Mouse (Mus musculus): ENCODE results near the gene Mcidas. TPM values are rescaled to one million over a fixed set of nuclear protein-coding genes. Genes with fewer than 3 reads are reported as not detected.

The Mcidas gene
- not detected in 2 replicates for polyA plus RNA-seq (2014; fragmentation: Nextera tagmentation; extraction: Ambion mirVana)

DNA sequence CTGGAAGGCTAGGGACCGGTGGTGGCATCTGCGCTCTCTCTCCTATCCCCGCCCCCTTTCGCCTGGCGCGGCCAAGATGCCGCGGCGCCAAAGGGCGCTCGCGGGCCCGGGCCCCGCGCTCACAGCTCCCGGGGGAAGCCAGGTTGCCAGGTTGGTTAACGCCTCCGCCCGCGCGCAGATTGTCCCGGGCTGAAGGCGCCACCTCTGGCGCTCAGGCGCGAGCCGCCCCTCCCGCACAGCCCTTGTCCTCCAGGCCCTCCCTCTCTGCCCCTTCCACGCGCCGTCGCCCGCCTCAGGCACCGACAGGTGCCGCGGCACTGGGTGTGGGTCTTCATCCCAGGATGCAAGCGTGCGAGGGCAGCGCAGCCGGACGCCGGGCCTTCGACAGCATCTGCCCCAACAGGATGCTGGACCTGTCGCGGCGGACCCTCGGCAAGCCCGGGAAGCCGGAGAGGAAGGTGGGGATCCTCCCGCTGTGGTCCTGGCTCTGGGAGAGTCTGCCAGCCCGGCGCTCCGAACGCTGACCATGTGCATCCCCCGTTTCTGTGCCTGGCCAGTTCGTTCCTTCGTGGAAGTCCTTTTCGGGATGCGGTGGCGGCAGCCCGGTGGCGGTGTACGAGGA, at the start of gene Mcidas:
Gene Mcidas, plus strand, starts transcription at position 315 of the 622 bp plus-strand sequence.
- no peaks in the 10 kb centered on the region for H3K9me3 ChIP-seq (ENCODE audit: control insufficient read depth, low read length)
- no peak within 1 kb of the TSS for H3K27ac ChIP-seq (ENCODE audit: low read depth, low read length)
- peak within 1 kb of the TSS; percentile 40 for H3K4me3 ChIP-seq (ENCODE audit: low read length)
- WGBS: under 1% methylated on average over 59 of the region's 63 CpGs
- H3K36me3 ChIP-seq (ENCODE audit: control insufficient read depth, insufficient read depth, low read length): no peaks in the 10 kb centered on the region
- peak within 1 kb of the TSS; percentile 23 for H3K9ac ChIP-seq (ENCODE audit: low read depth, low read length)
- ATAC-seq (ENCODE audit: low FRiP score, low TSS enrichment): peak; percentile 33; the same call in 1 of the 2 replicates
- H3K4me2 ChIP-seq (replicated peaks; ENCODE audit: low read depth, low read length): peak within 1 kb of the TSS; percentile 78
- peaks cover 90% of the 10 kb centered on the region for H3K27me3 ChIP-seq (ENCODE audit: control insufficient read depth, insufficient read depth, low read length)
- H3K4me1 ChIP-seq (ENCODE audit: control insufficient read depth, insufficient read depth, low read length): peaks cover 19% of the 10 kb centered on the region

DNA sequence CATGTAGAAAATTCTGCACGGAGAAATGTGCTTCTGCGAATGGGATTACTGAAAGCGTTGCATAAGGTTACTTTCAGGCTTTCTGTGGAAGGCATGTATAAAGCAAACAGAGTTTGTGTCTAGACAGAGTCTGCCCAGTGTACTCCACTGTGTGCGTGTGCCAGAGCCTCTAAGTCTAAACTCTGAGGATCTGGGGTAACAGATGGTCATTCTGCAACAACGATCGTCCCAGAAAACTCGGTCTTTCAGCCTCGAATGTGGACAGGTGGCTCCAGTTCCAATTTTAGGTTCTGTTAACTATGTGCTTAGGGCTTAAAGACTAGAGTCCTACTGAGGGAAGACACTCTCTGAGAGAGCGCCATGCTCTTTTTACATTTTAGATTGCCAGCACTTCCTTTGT, 48.3 kb upstream of the Mcidas start:
- peaks cover 55% of the 10 kb centered on the region for H3K36me3 ChIP-seq (ENCODE audit: control insufficient read depth, insufficient read depth, low read length)
- no peak overlapping the region for H3K9ac ChIP-seq (ENCODE audit: low read depth, low read length)
- no peak overlapping the region for H3K4me3 ChIP-seq (ENCODE audit: low read length)
- no peak overlapping the region for H3K27ac ChIP-seq (ENCODE audit: low read depth, low read length)
- no peaks in the 10 kb centered on the region for H3K9me3 ChIP-seq (ENCODE audit: control insufficient read depth, low read length)
- WGBS: 94% methylated on average over 9 of the region's 9 CpGs
- ATAC-seq (ENCODE audit: low FRiP score, low TSS enrichment): no peak
- H3K4me1 ChIP-seq (ENCODE audit: control insufficient read depth, insufficient read depth, low read length): no peaks in the 10 kb centered on the region
- H3K4me2 ChIP-seq (replicated peaks; ENCODE audit: low read depth, low read length): no peak overlapping the region
- H3K27me3 ChIP-seq (ENCODE audit: control insufficient read depth, insufficient read depth, low read length): no peaks in the 10 kb centered on the region

DNA sequence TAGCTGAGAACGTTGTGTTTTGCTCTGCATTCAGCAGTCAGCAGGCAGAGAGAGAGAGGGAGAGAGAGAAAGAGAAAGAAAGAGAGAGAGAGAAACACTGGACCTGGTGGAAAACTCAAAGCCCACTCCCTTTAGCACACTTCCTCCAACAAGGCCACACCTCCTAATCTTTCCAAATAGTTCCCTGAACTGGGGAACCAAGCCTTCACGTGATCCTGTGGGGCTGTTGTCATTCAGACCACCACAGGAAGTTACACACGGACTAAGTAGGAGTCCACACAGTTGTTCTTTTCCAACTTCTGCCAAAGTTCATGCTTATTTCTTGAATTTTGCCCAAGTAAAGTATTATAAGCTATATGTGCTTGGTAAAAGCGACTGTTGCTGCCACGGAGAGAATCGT, 47.7 kb upstream of the Mcidas start:
- H3K4me3 ChIP-seq (ENCODE audit: low read length): no peak overlapping the region
- no peak overlapping the region for H3K9ac ChIP-seq (ENCODE audit: low read depth, low read length)
- ATAC-seq (ENCODE audit: low FRiP score, low TSS enrichment): no peak
- no peak overlapping the region for H3K4me2 ChIP-seq (replicated peaks; ENCODE audit: low read depth, low read length)
- peaks cover 55% of the 10 kb centered on the region for H3K36me3 ChIP-seq (ENCODE audit: control insufficient read depth, insufficient read depth, low read length)
- no peaks in the 10 kb centered on the region for H3K4me1 ChIP-seq (ENCODE audit: control insufficient read depth, insufficient read depth, low read length)
- no peak overlapping the region for H3K27ac ChIP-seq (ENCODE audit: low read depth, low read length)
- no peaks in the 10 kb centered on the region for H3K9me3 ChIP-seq (ENCODE audit: control insufficient read depth, low read length)
- no peaks in the 10 kb centered on the region for H3K27me3 ChIP-seq (ENCODE audit: control insufficient read depth, insufficient read depth, low read length)
- 91% methylated on average over 6 of the region's 6 CpGs for WGBS

DNA sequence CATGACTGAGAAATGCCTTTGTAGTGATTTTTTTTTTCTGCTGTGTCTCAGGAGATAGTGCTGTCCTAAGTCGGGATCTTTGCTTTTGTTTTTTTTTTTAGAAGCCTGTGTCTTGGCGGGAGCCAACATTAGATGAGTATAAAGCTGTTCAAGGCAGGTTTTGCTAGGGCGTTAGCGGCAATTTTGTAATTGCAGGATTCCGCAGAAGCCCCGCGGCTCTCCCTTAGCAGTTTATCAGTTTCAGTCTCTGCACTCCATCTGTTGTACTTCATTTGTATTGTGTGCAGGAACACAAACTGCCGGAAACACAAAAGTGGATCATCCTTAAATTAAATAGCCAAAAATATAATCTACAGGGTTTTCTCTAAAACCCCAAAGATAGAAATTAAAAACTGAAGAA, 39.6 kb upstream of the Mcidas start:
- Histone ChIP-seq H3K27me3 (ENCODE audit: control insufficient read depth, insufficient read depth, low read length) (no peaks in the 10 kb centered on the region), H3K4me1 (ENCODE audit: control insufficient read depth, insufficient read depth, low read length) (no peaks in the 10 kb centered on the region), H3K36me3 (ENCODE audit: control insufficient read depth, insufficient read depth, low read length) (peaks cover 64% of the 10 kb centered on the region), H3K27ac (ENCODE audit: low read depth, low read length) (no peak overlapping the region), H3K9me3 (ENCODE audit: control insufficient read depth, low read length) (no peaks in the 10 kb centered on the region), H3K4me3 (ENCODE audit: low read length) (no peak overlapping the region), H3K4me2 (replicated peaks; ENCODE audit: low read depth, low read length) (no peak overlapping the region), H3K9ac (ENCODE audit: low read depth, low read length) (no peak overlapping the region)
- 90% methylated on average over 8 of the region's 8 CpGs for whole genome bisulfite sequencing
- ATAC-seq (ENCODE audit: low FRiP score, low TSS enrichment): no peak

DNA sequence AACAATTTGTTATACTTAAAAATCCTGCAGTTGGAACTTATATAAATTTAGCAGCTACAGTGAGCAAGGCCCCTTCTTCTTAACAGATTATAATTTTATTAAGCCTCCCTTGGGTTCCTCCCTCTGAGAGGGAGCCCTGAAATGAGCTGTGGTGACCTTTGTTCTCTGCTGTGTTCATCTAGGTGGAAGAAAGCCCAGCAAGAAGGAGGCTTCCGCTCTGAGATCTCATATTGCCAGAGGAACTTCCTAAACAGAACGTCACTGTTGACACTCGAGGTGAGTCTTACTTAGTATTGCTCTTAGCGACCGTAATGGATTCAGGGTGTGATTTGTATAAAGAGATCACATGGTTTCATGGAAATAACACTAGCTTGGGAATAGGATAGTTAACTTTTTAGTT, 30.6 kb upstream of the Mcidas start:
- peaks cover 56% of the 10 kb centered on the region for H3K36me3 ChIP-seq (ENCODE audit: control insufficient read depth, insufficient read depth, low read length)

DNA sequence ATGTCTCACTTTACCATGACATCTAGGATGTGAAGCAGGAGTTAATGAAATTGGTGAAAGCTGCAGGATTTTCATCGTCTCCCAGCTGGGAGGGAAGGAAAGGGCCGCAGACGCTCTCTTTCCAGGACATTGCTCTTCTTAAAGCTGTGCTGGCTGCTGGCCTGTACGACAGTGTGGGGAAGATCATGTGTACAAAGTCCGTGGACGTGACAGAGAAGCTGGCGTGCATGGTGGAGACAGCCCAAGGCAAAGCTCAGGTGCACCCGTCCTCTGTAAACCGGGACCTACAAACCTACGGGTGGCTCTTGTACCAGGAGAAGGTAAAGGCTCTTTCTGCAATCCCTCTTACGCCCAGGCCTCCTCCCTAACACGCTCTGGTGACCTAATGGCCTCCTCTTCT, 29.2 kb upstream of the Mcidas start:
- Histone ChIP-seq H3K27me3 (ENCODE audit: control insufficient read depth, insufficient read depth, low read length) (no peaks in the 10 kb centered on the region), H3K36me3 (ENCODE audit: control insufficient read depth, insufficient read depth, low read length) (peaks cover 49% of the 10 kb centered on the region)
- WGBS: 80% methylated on average over 12 of the region's 12 CpGs

More for the DNA sequence above, 30.6 kb upstream of the Mcidas start:
- H3K9me3 ChIP-seq (ENCODE audit: control insufficient read depth, low read length): no peaks in the 10 kb centered on the region
- H3K4me1 ChIP-seq (ENCODE audit: control insufficient read depth, insufficient read depth, low read length): no peaks in the 10 kb centered on the region
- H3K27ac ChIP-seq (ENCODE audit: low read depth, low read length): no peak overlapping the region
- no peaks in the 10 kb centered on the region for H3K27me3 ChIP-seq (ENCODE audit: control insufficient read depth, insufficient read depth, low read length)
- 47% methylated on average over 5 of the region's 5 CpGs for WGBS
- ATAC-seq (ENCODE audit: low FRiP score, low TSS enrichment): no peak
- H3K4me2 ChIP-seq (replicated peaks; ENCODE audit: low read depth, low read length): no peak overlapping the region
- no peak overlapping the region for H3K4me3 ChIP-seq (ENCODE audit: low read length)
- H3K9ac ChIP-seq (ENCODE audit: low read depth, low read length): no peak overlapping the region

DNA sequence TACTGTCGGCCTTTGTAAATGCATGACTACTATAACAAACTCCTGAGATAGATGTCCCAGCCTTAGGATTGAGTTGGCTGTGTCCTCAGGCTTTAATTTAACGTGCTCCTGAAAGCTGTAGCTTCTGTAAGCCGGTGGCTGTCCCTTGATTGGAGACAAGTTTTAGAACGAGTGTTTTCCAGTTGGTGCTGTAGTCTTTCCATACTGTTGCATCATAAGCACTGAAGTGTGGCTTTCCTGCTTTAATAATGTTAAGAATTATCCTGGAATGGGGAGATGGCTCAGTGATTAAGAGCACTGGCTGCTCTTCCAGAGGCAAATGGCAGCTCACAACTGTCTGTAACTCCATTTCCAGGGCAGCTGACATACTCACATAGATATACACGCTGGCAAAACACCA, 26.4 kb upstream of the Mcidas start:
- Histone ChIP-seq H3K4me3 (ENCODE audit: low read length) (no peak overlapping the region), H3K9ac (ENCODE audit: low read depth, low read length) (no peak overlapping the region), H3K27me3 (ENCODE audit: control insufficient read depth, insufficient read depth, low read length) (no peaks in the 10 kb centered on the region), H3K27ac (ENCODE audit: low read depth, low read length) (no peak overlapping the region), H3K4me2 (replicated peaks; ENCODE audit: low read depth, low read length) (no peak overlapping the region), H3K9me3 (ENCODE audit: control insufficient read depth, low read length) (no peaks in the 10 kb centered on the region), H3K36me3 (ENCODE audit: control insufficient read depth, insufficient read depth, low read length) (peaks cover 40% of the 10 kb centered on the region), H3K4me1 (ENCODE audit: control insufficient read depth, insufficient read depth, low read length) (no peaks in the 10 kb centered on the region)
- 88% methylated on average over 5 of the region's 5 CpGs for WGBS
- no peak for ATAC-seq (ENCODE audit: low FRiP score, low TSS enrichment)

More for the DNA sequence above, 29.2 kb upstream of the Mcidas start:
- no peak overlapping the region for H3K4me3 ChIP-seq (ENCODE audit: low read length)
- ATAC-seq (ENCODE audit: low FRiP score, low TSS enrichment): no peak
- H3K9ac ChIP-seq (ENCODE audit: low read depth, low read length): no peak overlapping the region
- H3K4me2 ChIP-seq (replicated peaks; ENCODE audit: low read depth, low read length): no peak overlapping the region
- H3K4me1 ChIP-seq (ENCODE audit: control insufficient read depth, insufficient read depth, low read length): no peaks in the 10 kb centered on the region
- no peaks in the 10 kb centered on the region for H3K9me3 ChIP-seq (ENCODE audit: control insufficient read depth, low read length)
- H3K27ac ChIP-seq (ENCODE audit: low read depth, low read length): no peak overlapping the region

DNA sequence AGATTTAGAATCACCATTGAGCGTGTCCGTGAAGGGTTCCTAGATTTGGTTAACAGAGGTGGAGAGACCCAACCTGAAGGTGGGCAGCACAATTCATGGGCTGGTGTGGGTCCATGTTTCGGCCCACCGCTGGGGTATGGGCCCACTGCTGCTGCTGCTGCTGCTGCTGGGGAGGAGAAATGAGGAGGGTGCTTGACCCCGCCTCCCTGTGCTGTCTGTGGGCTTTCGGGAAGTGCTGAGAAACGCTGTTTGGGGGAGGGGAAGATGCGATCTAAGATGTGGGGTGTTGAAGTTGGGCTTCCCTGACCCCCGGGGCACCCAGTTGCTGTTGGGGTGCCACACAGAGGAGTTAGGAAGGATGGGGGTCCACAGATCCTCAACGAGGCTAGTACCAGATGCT, 16.9 kb upstream of the Mcidas start:
- ATAC-seq (ENCODE audit: low FRiP score, low TSS enrichment): no peak
- Histone ChIP-seq H3K4me3 (ENCODE audit: low read length) (no peak overlapping the region), H3K9me3 (ENCODE audit: control insufficient read depth, low read length) (no peaks in the 10 kb centered on the region), H3K4me2 (replicated peaks; ENCODE audit: low read depth, low read length) (0 out of 2 replicates have a peak overlapping the region, but pooled peaks have one; percentile 9), H3K27ac (ENCODE audit: low read depth, low read length) (no peak overlapping the region), H3K36me3 (ENCODE audit: control insufficient read depth, insufficient read depth, low read length) (no peaks in the 10 kb centered on the region), H3K27me3 (ENCODE audit: control insufficient read depth, insufficient read depth, low read length) (peaks cover 5% of the 10 kb centered on the region; the same call in 1 of the 2 replicates), H3K4me1 (ENCODE audit: control insufficient read depth, insufficient read depth, low read length) (no peaks in the 10 kb centered on the region), H3K9ac (ENCODE audit: low read depth, low read length) (no peak overlapping the region)
- WGBS: 44% methylated on average over 10 of the region's 10 CpGs

DNA sequence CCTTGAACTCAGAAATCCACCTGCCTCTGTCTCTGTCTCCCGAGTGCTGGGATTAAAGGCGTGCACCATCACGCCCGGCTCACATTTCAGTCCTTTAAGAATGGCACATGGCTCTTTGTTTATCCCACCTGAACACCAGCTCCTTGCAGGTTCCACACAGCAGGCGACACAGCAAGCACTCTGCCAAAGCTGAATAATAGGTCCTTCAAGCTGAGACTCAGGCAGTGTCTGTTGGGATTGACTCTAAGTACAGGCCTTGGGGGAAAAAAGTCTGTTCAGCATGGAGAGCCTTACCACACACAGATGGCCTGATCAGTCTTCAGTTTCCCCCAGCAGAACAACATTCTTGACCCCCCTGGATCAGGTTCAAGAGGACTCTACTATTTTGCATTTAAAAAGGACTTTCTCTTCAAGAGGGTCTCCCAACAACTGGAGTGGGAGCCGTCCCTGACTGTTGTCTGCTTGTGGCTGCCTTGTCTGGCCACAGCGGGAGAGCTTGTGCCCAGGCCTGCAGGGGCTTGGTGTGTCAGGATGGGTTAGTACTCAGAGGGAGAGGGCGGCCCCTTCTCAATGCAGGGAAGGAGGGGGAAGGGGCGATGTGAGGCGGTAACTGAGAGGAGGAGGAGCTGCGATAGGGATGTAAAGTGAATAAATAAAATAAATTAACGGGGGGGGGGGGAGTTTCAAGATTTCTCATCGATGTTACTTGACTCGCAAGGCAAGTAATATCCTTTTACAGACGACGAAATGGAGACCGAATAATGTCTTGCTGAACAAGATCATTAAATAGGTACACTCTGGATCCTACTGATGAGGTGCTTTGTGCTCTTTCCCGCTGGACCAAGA, 7.8 kb upstream of the Mcidas start:
- ATAC-seq (ENCODE audit: low FRiP score, low TSS enrichment): no peak
- Histone ChIP-seq H3K9me3 (ENCODE audit: control insufficient read depth, low read length) (no peaks in the 10 kb centered on the region), H3K9ac (ENCODE audit: low read depth, low read length) (no peak overlapping the region), H3K4me3 (ENCODE audit: low read length) (peak overlapping the region; percentile 53; the same call in 1 of the 2 replicates), H3K4me1 (ENCODE audit: control insufficient read depth, insufficient read depth, low read length) (peaks cover 30% of the 10 kb centered on the region), H3K36me3 (ENCODE audit: control insufficient read depth, insufficient read depth, low read length) (no peaks in the 10 kb centered on the region), H3K27me3 (ENCODE audit: control insufficient read depth, insufficient read depth, low read length) (peaks cover 49% of the 10 kb centered on the region), H3K27ac (ENCODE audit: low read depth, low read length) (no peak overlapping the region), H3K4me2 (replicated peaks; ENCODE audit: low read depth, low read length) (peak overlapping the region; percentile 96; the same call in 1 of the 2 replicates)
- 7% methylated on average over 18 of the region's 18 CpGs for WGBS
